Mouse (Mus musculus): ENCODE measurements around the gene Sec63. TPM values are rescaled to one million over a fixed set of nuclear protein-coding genes. Genes with fewer than 3 reads are reported as not detected.

Gene Sec63
- polyA plus RNA-seq, 1 experiment from 2014 or later = 22.4 TPM

- 32% methylated on average over 31 of the region's 31 CpGs for WGBS
- 0 out of 2 replicates have a peak, but pooled peaks cover 4% of the 10 kb centered on the region for H3K27me3 ChIP-seq (ENCODE audit: control insufficient read depth, insufficient read depth, low read length)
- H3K9me3 ChIP-seq (replicated peaks; ENCODE audit: control insufficient read depth, low read length) = no peaks in the 10 kb centered on the region
- peak overlapping the region; percentile 44 for H3K4me3 ChIP-seq (replicated peaks; ENCODE audit: low read length)
- H3K4me1 ChIP-seq (ENCODE audit: control insufficient read depth, insufficient read depth, low read length) = peaks cover 24% of the 10 kb centered on the region
- peak overlapping the region; percentile 56 for H3K9ac ChIP-seq (ENCODE audit: low read length)
- H3K36me3 ChIP-seq (ENCODE audit: control insufficient read depth, insufficient read depth, low read length) = no peaks in the 10 kb centered on the region
- peak overlapping the region; percentile 57; the same call in 1 of the 2 replicates for H3K27ac ChIP-seq (ENCODE audit: low read length)
- peak overlapping the region; percentile 69 for H3K4me2 ChIP-seq (ENCODE audit: low read depth, low read length)
- peak; percentile 42; the same call in 1 of the 2 replicates for ATAC-seq (ENCODE audit: insufficient read depth, low FRiP score)
Observed at GRCm38 (mm10) chr10:42863621-42864391, 102.5 kb downstream of the Sec63 start.

- Histone ChIP-seq H3K4me3 (replicated peaks; ENCODE audit: low read length) (no peak overlapping the region), H3K36me3 (ENCODE audit: control insufficient read depth, insufficient read depth, low read length) (no peaks in the 10 kb centered on the region), H3K4me2 (ENCODE audit: low read depth, low read length) (peak overlapping the region; percentile 69; the same call in 1 of the 2 replicates), H3K27ac (ENCODE audit: low read length) (peak overlapping the region; percentile 57), H3K27me3 (ENCODE audit: control insufficient read depth, insufficient read depth, low read length) (0 out of 2 replicates have a peak, but pooled peaks cover 4% of the 10 kb centered on the region), H3K9ac (ENCODE audit: low read length) (peak overlapping the region; percentile 56; the same call in 1 of the 2 replicates), H3K4me1 (ENCODE audit: control insufficient read depth, insufficient read depth, low read length) (peaks cover 24% of the 10 kb centered on the region), H3K9me3 (replicated peaks; ENCODE audit: control insufficient read depth, low read length) (no peaks in the 10 kb centered on the region)
- WGBS = 46% methylated on average over 5 of the region's 5 CpGs
- no peak for ATAC-seq (ENCODE audit: insufficient read depth, low FRiP score)
Observed at GRCm38 (mm10) chr10:42864696-42865095, 103.4 kb downstream of the Sec63 start.

GRCm38 (mm10) chr10:42868416-42868815 lies 107.1 kb downstream of the Sec63 start:
- 88% methylated on average over 9 of the region's 9 CpGs for WGBS
- Histone ChIP-seq H3K27me3 (ENCODE audit: control insufficient read depth, insufficient read depth, low read length) (0 out of 2 replicates have a peak, but pooled peaks cover 4% of the 10 kb centered on the region), H3K4me3 (replicated peaks; ENCODE audit: low read length) (no peak overlapping the region)

GRCm38 (mm10) chr10:42869467-42869866 lies 108.2 kb downstream of the Sec63 start:
- H3K27me3 ChIP-seq (ENCODE audit: control insufficient read depth, insufficient read depth, low read length) = 0 out of 2 replicates have a peak, but pooled peaks cover 4% of the 10 kb centered on the region
- WGBS = 62% methylated on average over 6 of the region's 6 CpGs
- ATAC-seq (ENCODE audit: insufficient read depth, low FRiP score) = no peak
- H3K9ac ChIP-seq (ENCODE audit: low read length) = no peak overlapping the region
- no peaks in the 10 kb centered on the region for H3K9me3 ChIP-seq (replicated peaks; ENCODE audit: control insufficient read depth, low read length)
- no peak overlapping the region for H3K4me2 ChIP-seq (ENCODE audit: low read depth, low read length)
- H3K4me1 ChIP-seq (ENCODE audit: control insufficient read depth, insufficient read depth, low read length) = no peaks in the 10 kb centered on the region; the same call in 1 of the 2 replicates
- no peak overlapping the region for H3K27ac ChIP-seq (ENCODE audit: low read length)
- H3K36me3 ChIP-seq (ENCODE audit: control insufficient read depth, insufficient read depth, low read length) = no peaks in the 10 kb centered on the region
- H3K4me3 ChIP-seq (replicated peaks; ENCODE audit: low read length) = no peak overlapping the region

More at GRCm38 (mm10) chr10:42868416-42868815, 107.1 kb downstream of the Sec63 start:
- Histone ChIP-seq H3K4me2 (ENCODE audit: low read depth, low read length) (no peak overlapping the region), H3K27ac (ENCODE audit: low read length) (no peak overlapping the region), H3K9me3 (replicated peaks; ENCODE audit: control insufficient read depth, low read length) (no peaks in the 10 kb centered on the region), H3K36me3 (ENCODE audit: control insufficient read depth, insufficient read depth, low read length) (no peaks in the 10 kb centered on the region), H3K4me1 (ENCODE audit: control insufficient read depth, insufficient read depth, low read length) (peaks cover 8% of the 10 kb centered on the region), H3K9ac (ENCODE audit: low read length) (no peak overlapping the region)
- ATAC-seq (ENCODE audit: insufficient read depth, low FRiP score) = no peak

GRCm38 (mm10) chr10:42872269-42873010 lies 111.1 kb downstream of the Sec63 start:
- no peaks in the 10 kb centered on the region for H3K27me3 ChIP-seq (ENCODE audit: control insufficient read depth, insufficient read depth, low read length)
- no peak for ATAC-seq (ENCODE audit: insufficient read depth, low FRiP score)
- H3K4me2 ChIP-seq (ENCODE audit: low read depth, low read length) = no peak overlapping the region
- H3K4me1 ChIP-seq (ENCODE audit: control insufficient read depth, insufficient read depth, low read length) = no peaks in the 10 kb centered on the region
- no peaks in the 10 kb centered on the region for H3K36me3 ChIP-seq (ENCODE audit: control insufficient read depth, insufficient read depth, low read length)
- H3K27ac ChIP-seq (ENCODE audit: low read length) = no peak overlapping the region
- no peak overlapping the region for H3K4me3 ChIP-seq (replicated peaks; ENCODE audit: low read length)
- WGBS = 78% methylated on average over 15 of the region's 15 CpGs
- no peaks in the 10 kb centered on the region for H3K9me3 ChIP-seq (replicated peaks; ENCODE audit: control insufficient read depth, low read length)
- H3K9ac ChIP-seq (ENCODE audit: low read length) = no peak overlapping the region

- Histone ChIP-seq H3K4me3 (replicated peaks; ENCODE audit: low read length) (no peak overlapping the region), H3K4me1 (ENCODE audit: control insufficient read depth, insufficient read depth, low read length) (no peaks in the 10 kb centered on the region), H3K9me3 (replicated peaks; ENCODE audit: control insufficient read depth, low read length) (no peaks in the 10 kb centered on the region), H3K4me2 (ENCODE audit: low read depth, low read length) (no peak overlapping the region), H3K27ac (ENCODE audit: low read length) (no peak overlapping the region), H3K36me3 (ENCODE audit: control insufficient read depth, insufficient read depth, low read length) (no peaks in the 10 kb centered on the region), H3K9ac (ENCODE audit: low read length) (no peak overlapping the region), H3K27me3 (ENCODE audit: control insufficient read depth, insufficient read depth, low read length) (no peaks in the 10 kb centered on the region)
- 86% methylated on average over 7 of the region's 7 CpGs for WGBS
- ATAC-seq (ENCODE audit: insufficient read depth, low FRiP score) = no peak
Observed at GRCm38 (mm10) chr10:42873077-42873595, 111.8 kb downstream of the Sec63 start.

GRCm38 (mm10) chr10:42876172-42876571 lies 114.9 kb downstream of the Sec63 start:
- WGBS = 69% methylated on average over 5 of the region's 5 CpGs
- H3K36me3 ChIP-seq (ENCODE audit: control insufficient read depth, insufficient read depth, low read length) = no peaks in the 10 kb centered on the region
- H3K9ac ChIP-seq (ENCODE audit: low read length) = no peak overlapping the region
- H3K4me2 ChIP-seq (ENCODE audit: low read depth, low read length) = no peak overlapping the region
- no peak for ATAC-seq (ENCODE audit: insufficient read depth, low FRiP score)
- no peaks in the 10 kb centered on the region for H3K9me3 ChIP-seq (replicated peaks; ENCODE audit: control insufficient read depth, low read length)
- H3K27ac ChIP-seq (ENCODE audit: low read length) = no peak overlapping the region
- no peaks in the 10 kb centered on the region for H3K27me3 ChIP-seq (ENCODE audit: control insufficient read depth, insufficient read depth, low read length)
- no peaks in the 10 kb centered on the region for H3K4me1 ChIP-seq (ENCODE audit: control insufficient read depth, insufficient read depth, low read length)
- no peak overlapping the region for H3K4me3 ChIP-seq (replicated peaks; ENCODE audit: low read length)

GRCm38 (mm10) chr10:42879269-42879681 lies 118.0 kb downstream of the Sec63 start:
- no peaks in the 10 kb centered on the region for H3K9me3 ChIP-seq (replicated peaks; ENCODE audit: control insufficient read depth, low read length)
- ATAC-seq (ENCODE audit: insufficient read depth, low FRiP score) = peak; percentile 89

More at GRCm38 (mm10) chr10:42879269-42879681, 118.0 kb downstream of the Sec63 start:
- Histone ChIP-seq H3K36me3 (ENCODE audit: control insufficient read depth, insufficient read depth, low read length) (no peaks in the 10 kb centered on the region), H3K9ac (ENCODE audit: low read length) (no peak overlapping the region), H3K27ac (ENCODE audit: low read length) (peak overlapping the region; percentile 67; the same call in 1 of the 2 replicates), H3K4me3 (replicated peaks; ENCODE audit: low read length) (no peak overlapping the region), H3K27me3 (ENCODE audit: control insufficient read depth, insufficient read depth, low read length) (no peaks in the 10 kb centered on the region), H3K4me2 (ENCODE audit: low read depth, low read length) (0 out of 2 replicates have a peak overlapping the region, but pooled peaks have one; percentile 16), H3K4me1 (ENCODE audit: control insufficient read depth, insufficient read depth, low read length) (no peaks in the 10 kb centered on the region)
- WGBS = 49% methylated on average over 5 of the region's 5 CpGs

Data from stomach, embryonic 16.5 days (tissue).